9 mouse cellular contexts compared by ENCODE assay signal in genomic region chr4:150257252-150258204, GRCm38 (mm10). TPM values are rescaled to one million over a fixed set of nuclear protein-coding genes. Genes with fewer than 3 reads are reported as not detected.
DNase-seq lines count a peak whose midpoint lies in the region; ATAC-seq lines count a peak whose summit lies in the region.
"Had no signal": no experiment of that assay in that cellular context is flagged by ENCODE, and none has a peak within 500 bp of the region (broad histone marks: within the 10 kb centered on the region; RNA-seq: fewer than 3 reads in every experiment).

No protein-coding gene starts in this region.

- H3K36me3 ChIP-seq in intestine, embryonic 14.5 days (ENCODE audit: control insufficient read depth, insufficient read depth, low read length), result no peaks in the 10 kb centered on the region
- H3K36me3 ChIP-seq in midbrain, embryonic 10.5 days, result peaks cover 29% of the 10 kb centered on the region

- intact Hi-C loops in gastrocnemius, postnatal 36 days (cut with DNase I), result loop anchor here (2.0 kb wide), 2 partner anchors 89 to 207 kb away; no protein-coding TSS in a partner anchor
- intact Hi-C loops in left cerebral cortex, postnatal 4 days (cut with DNase I), result loop anchor here (5.0 kb wide), 1 partner anchor 210 kb away; no protein-coding TSS in a partner anchor

- no peaks in the 10 kb centered on the region for H3K27me3 ChIP-seq in intestine, embryonic 14.5 days (replicated peaks; ENCODE audit: control insufficient read depth, insufficient read depth, low read length)
- no peaks in the 10 kb centered on the region for H3K27me3 ChIP-seq in midbrain, embryonic 10.5 days (ENCODE audit: low read depth, poor library complexity, severe bottlenecking)

- peaks cover 11% of the 10 kb centered on the region for H3K4me1 ChIP-seq in intestine, embryonic 14.5 days (replicated peaks; ENCODE audit: control insufficient read depth, insufficient read depth, low read length)
- peaks cover 27% of the 10 kb centered on the region for H3K4me1 ChIP-seq in midbrain, embryonic 10.5 days

- no peaks in the 10 kb centered on the region for H3K9me3 ChIP-seq in intestine, embryonic 14.5 days (ENCODE audit: control insufficient read depth, low read length)
- H3K9me3 ChIP-seq in midbrain, embryonic 10.5 days (replicated peaks), result no peaks in the 10 kb centered on the region

- peak; percentile 59 for ATAC-seq in intestine, embryonic 14.5 days (replicated peaks; ENCODE audit: low FRiP score, low TSS enrichment, low read depth)

- H3K9ac ChIP-seq in intestine, embryonic 14.5 days (ENCODE audit: low read length), result no peak overlapping the region

- H3K4me3 ChIP-seq in intestine, embryonic 14.5 days (ENCODE audit: low read depth, low read length), result no peak overlapping the region
- H3K4me3 ChIP-seq in midbrain, embryonic 10.5 days, result no peak overlapping the region

- DNase-seq in ZHBTc4 (ENCODE audit: low read depth, low spot score), result peak; percentile 93
- DNase-seq in cerebellum, postnatal 4 days (ENCODE audit: low spot score in 2 of 2), result peak; percentile 79 to 91
- peak; percentile 85 to 93 for DNase-seq in gastrocnemius, postnatal 36 days
- DNase-seq in intestine, embryonic 14.5 days (ENCODE audit: low spot score), result peak; percentile 94
- DNase-seq in left cerebral cortex, postnatal 4 days, result peak; percentile 95
- peak; percentile 86 for DNase-seq in midbrain, embryonic 10.5 days (ENCODE audit: low spot score)
- peak; percentile 58 for DNase-seq in right cerebral cortex, postnatal 25 days
- DNase-seq in urinary bladder, postnatal 36 days (ENCODE audit: low spot score in 2 of 2), result peak; percentile 82 to 89

- 46% methylated on average over 20 of the region's 20 CpGs for WGBS in intestine, embryonic 14.5 days
- WGBS in midbrain, embryonic 10.5 days, result 58% methylated on average over 20 of the region's 20 CpGs

- H3K27ac ChIP-seq in intestine, embryonic 14.5 days (ENCODE audit: low read depth), result peak overlapping the region; percentile 57
- H3K27ac ChIP-seq in midbrain, embryonic 10.5 days (replicated peaks), result peak overlapping the region; percentile 46
- H3K27ac ChIP-seq: macrophage had no signal

- no peak overlapping the region for H3K4me2 ChIP-seq in intestine, embryonic 14.5 days (ENCODE audit: low read length)

RNA-seq across cellular contexts. Expression of gene Eno1, which starts 21.0 kb away (rescaled TPM):
- total RNA-seq in gastrocnemius, postnatal 36 days (2021), result 100 to 1,000 TPM; 104 to 128 TPM
- polyA plus RNA-seq in intestine, embryonic 14.5 days (2014; fragmentation: Nextera tagmentation; extraction: Ambion mirVana), result 1,930 and 1,939 TPM in 2 replicates
- total RNA-seq in left cerebral cortex, postnatal 4 days (2021), result 100 to 1,000 TPM; 204 to 220 TPM
- 2,531 and 3,331 TPM in 2 replicates for polyA plus RNA-seq in midbrain, embryonic 10.5 days (2016; fragmentation: Nextera tagmentation; extraction: Ambion mirVana)

RNA-seq across cellular contexts. Expression of gene Rere, which starts 23.9 kb away (rescaled TPM):
- total RNA-seq in gastrocnemius, postnatal 36 days (2021), result 10 to 100 TPM; 47.6 to 66.2 TPM
- 38.0 and 38.1 TPM in 2 replicates for polyA plus RNA-seq in intestine, embryonic 14.5 days (2014; fragmentation: Nextera tagmentation; extraction: Ambion mirVana)
- total RNA-seq in left cerebral cortex, postnatal 4 days (2021), result 100 to 1,000 TPM in 1 of 2 experiments, 10 to 100 TPM in 1; 98.6 to 106 TPM
- 24.5 and 30.7 TPM in 2 replicates for polyA plus RNA-seq in midbrain, embryonic 10.5 days (2016; fragmentation: Nextera tagmentation; extraction: Ambion mirVana)

RNA-seq across cellular contexts. Expression of gene Car6, which starts 56.4 kb away (rescaled TPM):
- under 1 TPM in 1 of 2 experiments, not detected in 1; 0.37 TPM for total RNA-seq in gastrocnemius, postnatal 36 days (2021)
- polyA plus RNA-seq in intestine, embryonic 14.5 days (2014; fragmentation: Nextera tagmentation; extraction: Ambion mirVana), result not detected in 2 replicates
- not detected for total RNA-seq in left cerebral cortex, postnatal 4 days (2021)
- polyA plus RNA-seq in midbrain, embryonic 10.5 days (2016; fragmentation: Nextera tagmentation; extraction: Ambion mirVana), result 0.12 TPM in 1 of 2 replicates, not detected in the other
